Mouse (Mus musculus) macrophage (primary cell): Measurements from ENCODE around the gene Vti1a. TPM values are rescaled to one million over a fixed set of nuclear protein-coding genes. Genes with fewer than 3 reads are reported as not detected.

Experiments used
- H3K27ac ChIP-seq: fragments of 350-480 bp; formaldehyde crosslinking; 2 replicates; pipeline ENCODE4 v1.9.0; 2021
- H3K36me3 ChIP-seq: fragments of 350-480 bp; formaldehyde crosslinking; 2 replicates; pipeline ENCODE4 v1.9.0; 2021; ENCODE audit errors: inconsistent target
- H3K4me3 ChIP-seq: fragments of 350-480 bp; formaldehyde crosslinking; 2 replicates; pipeline ENCODE4 v1.9.0; 2021; ENCODE audit errors: inconsistent target
- H3K79me2 ChIP-seq: fragments of 350-480 bp; formaldehyde crosslinking; 2 replicates; pipeline ENCODE4 v1.9.0; 2021; ENCODE audit errors: inconsistent target
- WGBS: methylation state at CpG from one replicate; pipeline ENCODE4 v1.1.7; 2026; ENCODE audit warnings: inconsistent platforms; ENCODE audit not compliant: missing documents; 5-methylcytosine and 5-hydroxymethylcytosine counted together
- polyA plus RNA-seq: library from polyadenylated mRNA; stranded (reverse); fragments of 250-400 nt; gene quantifications from 3 replicates; pipeline ENCODE4 v1.2.4, GENCODE M21; 2018; ENCODE audit warnings: inconsistent platforms

The Vti1a gene
- polyA plus RNA-seq, 1 experiment from 2014 or later: 41.8 TPM

- Histone ChIP-seq H3K79me2 (no peaks in the 10 kb centered on the region), H3K27ac (no peak overlapping the region), H3K4me3 (no peak overlapping the region), H3K36me3 (no peaks in the 10 kb centered on the region)
- 93% methylated on average over 2 of the region's 2 CpGs for WGBS
Measured at GRCm38 (mm10) chr19:55378884-55379283, 62.8 kb downstream of the Vti1a start.

- WGBS: 91% methylated on average over 12 of the region's 12 CpGs
- Histone ChIP-seq H3K4me3 (no peak overlapping the region), H3K36me3 (no peaks in the 10 kb centered on the region), H3K79me2 (no peaks in the 10 kb centered on the region), H3K27ac (no peak overlapping the region)
Measured at GRCm38 (mm10) chr19:55380764-55381163, 64.7 kb downstream of the Vti1a start.

- 92% methylated on average over 7 of the region's 7 CpGs for WGBS
- no peaks in the 10 kb centered on the region for H3K36me3 ChIP-seq
- H3K27ac ChIP-seq: no peak overlapping the region
- H3K79me2 ChIP-seq: no peaks in the 10 kb centered on the region
- no peak overlapping the region for H3K4me3 ChIP-seq
Measured at GRCm38 (mm10) chr19:55381343-55381742, 65.2 kb downstream of the Vti1a start.

- 71% methylated on average over 7 of the region's 7 CpGs for WGBS
- Histone ChIP-seq H3K27ac (0 out of 2 replicates have a peak overlapping the region, but pooled peaks have one; percentile 8), H3K36me3 (no peaks in the 10 kb centered on the region), H3K79me2 (no peaks in the 10 kb centered on the region), H3K4me3 (no peak overlapping the region)
Measured at GRCm38 (mm10) chr19:55382745-55383144, 66.7 kb downstream of the Vti1a start.

GRCm38 (mm10) chr19:55384634-55385033 lies 68.5 kb downstream of the Vti1a start:
- Histone ChIP-seq H3K36me3 (no peaks in the 10 kb centered on the region), H3K27ac (no peak overlapping the region), H3K79me2 (no peaks in the 10 kb centered on the region), H3K4me3 (no peak overlapping the region)
- WGBS: 98% methylated on average over 14 of the region's 15 CpGs

GRCm38 (mm10) chr19:55389019-55389418 lies 72.9 kb downstream of the Vti1a start:
- Histone ChIP-seq H3K79me2 (no peaks in the 10 kb centered on the region), H3K27ac (no peak overlapping the region), H3K4me3 (no peak overlapping the region), H3K36me3 (no peaks in the 10 kb centered on the region)
- WGBS: 96% methylated on average over 10 of the region's 10 CpGs

- no peaks in the 10 kb centered on the region for H3K79me2 ChIP-seq
- 90% methylated on average over 11 of the region's 11 CpGs for WGBS
- H3K4me3 ChIP-seq: no peak overlapping the region
- no peaks in the 10 kb centered on the region for H3K36me3 ChIP-seq
- no peak overlapping the region for H3K27ac ChIP-seq
Measured at GRCm38 (mm10) chr19:55390323-55390722, 74.2 kb downstream of the Vti1a start.

GRCm38 (mm10) chr19:55401638-55402037 lies 85.5 kb downstream of the Vti1a start:
- no peaks in the 10 kb centered on the region for H3K36me3 ChIP-seq
- WGBS: 85% methylated on average over 11 of the region's 11 CpGs
- no peaks in the 10 kb centered on the region for H3K79me2 ChIP-seq
- H3K27ac ChIP-seq: no peak overlapping the region
- H3K4me3 ChIP-seq: no peak overlapping the region

- no peak overlapping the region for H3K4me3 ChIP-seq
- no peak overlapping the region for H3K27ac ChIP-seq
- 77% methylated on average over 6 of the region's 6 CpGs for WGBS
- H3K79me2 ChIP-seq: no peaks in the 10 kb centered on the region
- no peaks in the 10 kb centered on the region for H3K36me3 ChIP-seq
Measured at GRCm38 (mm10) chr19:55408486-55408885, 92.4 kb downstream of the Vti1a start.

GRCm38 (mm10) chr19:55411415-55411814 lies 95.3 kb downstream of the Vti1a start:
- WGBS: 98% methylated on average over 11 of the region's 11 CpGs
- Histone ChIP-seq H3K36me3 (no peaks in the 10 kb centered on the region), H3K79me2 (no peaks in the 10 kb centered on the region), H3K4me3 (no peak overlapping the region), H3K27ac (no peak overlapping the region)

- H3K36me3 ChIP-seq: no peaks in the 10 kb centered on the region
- H3K79me2 ChIP-seq: no peaks in the 10 kb centered on the region
- H3K4me3 ChIP-seq: no peak overlapping the region
- 88% methylated on average over 2 of the region's 2 CpGs for WGBS
- H3K27ac ChIP-seq: no peak overlapping the region
Measured at GRCm38 (mm10) chr19:55411894-55412293, 95.8 kb downstream of the Vti1a start.

GRCm38 (mm10) chr19:55414050-55414449 lies 98.0 kb downstream of the Vti1a start:
- no peak overlapping the region for H3K4me3 ChIP-seq
- no peak overlapping the region for H3K27ac ChIP-seq
- 68% methylated on average over 8 of the region's 8 CpGs for WGBS
- H3K36me3 ChIP-seq: no peaks in the 10 kb centered on the region
- H3K79me2 ChIP-seq: no peaks in the 10 kb centered on the region

GRCm38 (mm10) chr19:55418756-55419155 lies 102.7 kb downstream of the Vti1a start:
- no peaks in the 10 kb centered on the region for H3K79me2 ChIP-seq
- 75% methylated on average over 3 of the region's 3 CpGs for WGBS
- no peak overlapping the region for H3K27ac ChIP-seq
- H3K36me3 ChIP-seq: no peaks in the 10 kb centered on the region
- H3K4me3 ChIP-seq: no peak overlapping the region

GRCm38 (mm10) chr19:55419961-55420360 lies 103.9 kb downstream of the Vti1a start:
- H3K27ac ChIP-seq: no peak overlapping the region
- WGBS: 100% methylated on average over 3 of the region's 3 CpGs
- H3K4me3 ChIP-seq: no peak overlapping the region
- H3K36me3 ChIP-seq: no peaks in the 10 kb centered on the region
- H3K79me2 ChIP-seq: no peaks in the 10 kb centered on the region

GRCm38 (mm10) chr19:55421816-55422215 lies 105.7 kb downstream of the Vti1a start:
- Histone ChIP-seq H3K79me2 (no peaks in the 10 kb centered on the region), H3K36me3 (no peaks in the 10 kb centered on the region), H3K27ac (no peak overlapping the region), H3K4me3 (no peak overlapping the region)
- 93% methylated on average over 5 of the region's 5 CpGs for WGBS

- H3K4me3 ChIP-seq: no peak overlapping the region
- H3K27ac ChIP-seq: no peak overlapping the region
- no peaks in the 10 kb centered on the region for H3K79me2 ChIP-seq
- WGBS: 94% methylated on average over 18 of the region's 18 CpGs
- H3K36me3 ChIP-seq: no peaks in the 10 kb centered on the region
Measured at GRCm38 (mm10) chr19:55422311-55423064, 106.4 kb downstream of the Vti1a start.
